Mouse (Mus musculus) ES-Bruce4 (cell line): ENCODE results near the gene Otulin. TPM values are rescaled to one million over a fixed set of nuclear protein-coding genes. Genes with fewer than 3 reads are reported as not detected.

Experiments
- H3K27ac ChIP-seq: 2 replicates; pipeline ENCODE4 v1.5.1; 2012; ENCODE audit warnings: low read length, inconsistent platforms; ENCODE audit not compliant: insufficient read depth
- H3K27me3 ChIP-seq: 2 replicates; pipeline ENCODE4 v1.6.1; 2012; ENCODE audit warnings: mild to moderate bottlenecking, low read length, inconsistent platforms; ENCODE audit not compliant: control insufficient read depth, poor library complexity, insufficient read depth, severe bottlenecking
- H3K36me3 ChIP-seq: 2 replicates; pipeline ENCODE4 v1.6.1; 2012; ENCODE audit warnings: inconsistent platforms, mild to moderate bottlenecking, low read length, moderate library complexity; ENCODE audit not compliant: control insufficient read depth, poor library complexity, insufficient read depth, severe bottlenecking
- H3K4me1 ChIP-seq: one replicate; pipeline ENCODE4 v1.8.1; 2011; ENCODE audit warnings: low read length; ENCODE audit not compliant: control insufficient read depth, insufficient read depth
- H3K4me3 ChIP-seq: 2 replicates; pipeline ENCODE4 v1.5.1; 2011; ENCODE audit warnings: low read depth, mild to moderate bottlenecking, low read length
- H3K9ac ChIP-seq: 2 replicates; pipeline ENCODE4 v1.6.1; 2012; ENCODE audit warnings: low read depth, mild to moderate bottlenecking, inconsistent platforms; ENCODE audit not compliant: poor library complexity, severe bottlenecking
- H3K9me3 ChIP-seq: replicated peaks from 2 replicates; pipeline ENCODE4 v1.6.1; 2012; ENCODE audit warnings: mild to moderate bottlenecking, low read length, inconsistent platforms; ENCODE audit not compliant: control insufficient read depth, poor library complexity, insufficient read depth, severe bottlenecking
- CTCF ChIP-seq: IDR thresholded peaks from one replicate; pipeline ENCODE4 v1.8.1; 2011; ENCODE audit warnings: low read depth, low read length
- EP300 ChIP-seq: IDR thresholded peaks from 2 replicates; pipeline ENCODE4 v1.6.1; 2011; ENCODE audit warnings: low read depth, low read length; ENCODE audit not compliant: insufficient read depth
- POLR2A ChIP-seq: IDR thresholded peaks from one replicate; pipeline ENCODE4 v1.8.1; 2011; ENCODE audit warnings: low read length; ENCODE audit not compliant: insufficient read depth
- polyA plus RNA-seq: library from polyadenylated mRNA; stranded (reverse); fragments of >200 nt; gene quantifications from 2 replicates; pipeline ENCODE4 v1.2.4, GENCODE M21; 2011; ENCODE audit warnings: low read depth; ENCODE audit not compliant: missing spikeins, insufficient read depth, insufficient read length

Otulin gene
- polyA plus RNA-seq, 1 experiment = 17.3 TPM

GRCm38 (mm10) chr15:27655015-27655414, 24.5 kb upstream of the Otulin start:
- Histone ChIP-seq H3K27me3 (no peaks in the 10 kb centered on the region), H3K4me3 (no peak overlapping the region), H3K9me3 (no peaks in the 10 kb centered on the region), H3K4me1 (no peaks in the 10 kb centered on the region), H3K36me3 (no peaks in the 10 kb centered on the region), H3K9ac (no peak overlapping the region), H3K27ac (no peak overlapping the region)
- no peak for TF ChIP-seq POLR2A
- no peak for TF ChIP-seq CTCF
- TF ChIP-seq EP300 = no peak

- H3K9me3 ChIP-seq = no peaks in the 10 kb centered on the region
Observed at GRCm38 (mm10) chr15:27647686-27648085, 17.2 kb upstream of the Otulin start.

GRCm38 (mm10) chr15:27646665-27647064, 16.2 kb upstream of the Otulin start:
- no peak overlapping the region for H3K9ac ChIP-seq
- no peaks in the 10 kb centered on the region for H3K27me3 ChIP-seq
- TF ChIP-seq CTCF = no peak
- no peak for TF ChIP-seq EP300
- no peak for TF ChIP-seq POLR2A
- H3K9me3 ChIP-seq = no peaks in the 10 kb centered on the region
- no peak overlapping the region for H3K27ac ChIP-seq
- no peak overlapping the region for H3K4me3 ChIP-seq
- no peaks in the 10 kb centered on the region for H3K36me3 ChIP-seq
- no peaks in the 10 kb centered on the region for H3K4me1 ChIP-seq

More at GRCm38 (mm10) chr15:27647686-27648085, 17.2 kb upstream of the Otulin start:
- Histone ChIP-seq H3K27me3 (no peaks in the 10 kb centered on the region), H3K4me3 (no peak overlapping the region), H3K27ac (no peak overlapping the region), H3K9ac (no peak overlapping the region), H3K4me1 (no peaks in the 10 kb centered on the region), H3K36me3 (no peaks in the 10 kb centered on the region)
- TF ChIP-seq POLR2A = no peak

- Histone ChIP-seq H3K4me3 (no peak overlapping the region), H3K9me3 (no peaks in the 10 kb centered on the region), H3K4me1 (no peaks in the 10 kb centered on the region), H3K27ac (no peak overlapping the region), H3K27me3 (no peaks in the 10 kb centered on the region), H3K9ac (no peak overlapping the region), H3K36me3 (no peaks in the 10 kb centered on the region)
- TF ChIP-seq POLR2A = no peak
- TF ChIP-seq EP300 = no peak
Observed at GRCm38 (mm10) chr15:27645250-27645649, 14.8 kb upstream of the Otulin start.

- Histone ChIP-seq H3K27me3 (no peaks in the 10 kb centered on the region), H3K36me3 (no peaks in the 10 kb centered on the region), H3K4me3 (no peak overlapping the region), H3K27ac (no peak overlapping the region), H3K9ac (no peak overlapping the region), H3K4me1 (no peaks in the 10 kb centered on the region), H3K9me3 (no peaks in the 10 kb centered on the region)
- TF ChIP-seq POLR2A = no peak
- no peak for TF ChIP-seq EP300
- peak; percentile 40 for TF ChIP-seq CTCF
Observed at GRCm38 (mm10) chr15:27642895-27643294, 12.4 kb upstream of the Otulin start.

GRCm38 (mm10) chr15:27641171-27641570, 10.7 kb upstream of the Otulin start:
- Histone ChIP-seq H3K9ac (no peak overlapping the region), H3K27me3 (no peaks in the 10 kb centered on the region), H3K4me3 (no peak overlapping the region), H3K27ac (no peak overlapping the region), H3K4me1 (no peaks in the 10 kb centered on the region), H3K36me3 (no peaks in the 10 kb centered on the region), H3K9me3 (no peaks in the 10 kb centered on the region)
- TF ChIP-seq EP300 = no peak
- no peak for TF ChIP-seq CTCF
- no peak for TF ChIP-seq POLR2A
